Mouse (Mus musculus) R1 (cell line): ENCODE data around the gene Nutf2-ps1.
"Not testable (repeated sequence)": the region's sequence is repeated elsewhere in the genome, so short reads cannot be mapped to it uniquely, and the experiment has no call there.

ENCODE experiments used
- DNase-seq: peaks from one replicate; pipeline ENCODE4 v3.0.0-alpha.2; 2018; ENCODE audit warnings: low read depth, low spot score

The Nutf2-ps1 gene

DNA sequence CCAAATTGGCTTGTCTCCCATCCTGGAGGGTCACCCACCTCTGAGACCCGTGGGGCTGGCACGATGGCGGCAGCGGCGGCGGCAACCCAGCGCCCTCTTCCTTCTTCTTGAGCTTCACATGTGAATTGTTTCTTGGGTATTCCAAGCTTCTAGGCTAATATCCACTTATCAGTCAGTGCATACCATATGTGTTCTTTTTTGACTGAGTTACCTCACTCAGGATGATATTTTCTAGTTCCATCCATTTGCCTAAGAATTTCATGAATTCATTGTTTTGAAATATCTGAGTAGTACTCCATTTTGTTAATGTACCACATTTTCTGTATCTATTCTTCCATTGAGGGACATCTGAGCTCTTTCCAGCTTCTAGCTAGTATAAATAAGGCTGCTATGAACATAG is at the start of gene Nutf2-ps1:
Gene Nutf2-ps1 (minus strand): TSS at position 101 of the 400 bp plus-strand sequence.
- not testable (repeated sequence) for DNase-seq

DNA sequence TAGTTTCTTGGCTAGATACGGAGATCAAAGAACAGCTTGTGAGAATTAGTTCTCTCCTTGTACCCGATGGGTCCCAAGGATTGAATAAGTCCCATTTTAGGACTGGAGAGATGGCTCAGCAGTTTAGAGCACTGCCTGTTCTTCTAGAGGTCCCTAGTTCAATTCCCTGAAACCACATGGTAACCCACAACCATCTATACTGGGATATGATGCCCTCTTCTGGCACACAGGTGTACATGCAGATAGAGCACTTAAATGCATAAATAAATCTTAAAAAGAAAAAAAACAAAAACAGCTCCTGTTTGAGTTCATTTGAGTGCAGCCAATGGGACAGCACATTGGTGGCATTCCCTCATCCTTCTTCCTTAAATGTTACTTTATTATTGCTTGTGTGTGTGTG is 49.2 kb upstream of the Nutf2-ps1 start:
- DNase-seq: peak; percentile 52

DNA sequence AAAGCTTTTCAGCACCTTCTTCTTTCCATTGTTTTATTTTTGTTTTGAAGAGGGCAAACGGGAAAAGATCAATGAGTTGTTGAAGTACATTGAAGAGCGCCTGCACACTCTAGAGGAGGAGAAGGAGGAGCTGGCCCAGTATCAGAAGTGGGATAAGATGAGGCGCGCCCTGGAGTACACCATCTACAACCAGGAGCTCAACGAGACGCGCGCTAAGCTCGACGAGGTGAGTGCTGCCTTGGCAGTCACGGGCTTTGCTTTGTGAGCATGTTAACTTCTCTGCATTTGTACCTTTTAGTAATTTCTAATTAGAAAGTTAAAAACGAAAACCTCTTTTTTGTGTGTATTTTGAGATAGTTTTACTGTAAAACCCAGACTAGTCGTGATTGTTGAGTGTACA is 32.8 kb upstream of the Nutf2-ps1 start:
- DNase-seq: no peak

DNA sequence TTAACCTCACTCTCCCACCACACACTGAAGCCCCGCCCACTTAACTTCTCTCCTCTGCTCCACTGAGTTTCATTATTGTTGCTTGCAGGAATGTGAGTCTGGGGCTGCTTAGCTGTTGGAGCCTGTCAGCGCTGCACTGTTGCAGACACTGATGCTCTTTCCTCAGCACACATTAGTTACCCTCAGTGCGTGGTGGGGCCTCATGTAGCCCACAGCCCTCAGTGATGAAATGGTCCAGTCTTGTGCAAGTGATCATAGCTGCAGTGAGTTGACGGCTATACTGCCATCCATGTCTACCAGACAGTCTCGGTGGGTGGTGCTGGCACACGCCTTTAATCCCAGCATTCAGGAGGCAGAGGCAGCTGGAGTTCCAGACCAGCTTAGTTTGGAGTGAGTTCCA is 20.1 kb upstream of the Nutf2-ps1 start:
- DNase-seq: peak; percentile 78

DNA sequence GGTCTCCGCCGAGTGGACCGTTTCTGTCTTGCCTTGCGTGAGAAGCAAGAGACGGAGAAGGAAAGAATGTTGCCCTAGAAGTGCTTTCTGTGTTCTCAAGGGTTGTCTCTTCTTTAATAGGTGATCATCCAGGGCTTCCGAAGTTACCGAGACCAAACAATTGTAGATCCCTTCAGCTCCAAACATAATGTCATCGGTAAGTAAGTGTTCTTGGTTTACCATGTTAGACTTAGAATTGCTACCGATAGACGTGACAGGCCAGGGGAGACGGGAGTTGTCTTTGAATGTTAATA is 12.4 kb upstream of the Nutf2-ps1 start:
- DNase-seq: no peak

DNA sequence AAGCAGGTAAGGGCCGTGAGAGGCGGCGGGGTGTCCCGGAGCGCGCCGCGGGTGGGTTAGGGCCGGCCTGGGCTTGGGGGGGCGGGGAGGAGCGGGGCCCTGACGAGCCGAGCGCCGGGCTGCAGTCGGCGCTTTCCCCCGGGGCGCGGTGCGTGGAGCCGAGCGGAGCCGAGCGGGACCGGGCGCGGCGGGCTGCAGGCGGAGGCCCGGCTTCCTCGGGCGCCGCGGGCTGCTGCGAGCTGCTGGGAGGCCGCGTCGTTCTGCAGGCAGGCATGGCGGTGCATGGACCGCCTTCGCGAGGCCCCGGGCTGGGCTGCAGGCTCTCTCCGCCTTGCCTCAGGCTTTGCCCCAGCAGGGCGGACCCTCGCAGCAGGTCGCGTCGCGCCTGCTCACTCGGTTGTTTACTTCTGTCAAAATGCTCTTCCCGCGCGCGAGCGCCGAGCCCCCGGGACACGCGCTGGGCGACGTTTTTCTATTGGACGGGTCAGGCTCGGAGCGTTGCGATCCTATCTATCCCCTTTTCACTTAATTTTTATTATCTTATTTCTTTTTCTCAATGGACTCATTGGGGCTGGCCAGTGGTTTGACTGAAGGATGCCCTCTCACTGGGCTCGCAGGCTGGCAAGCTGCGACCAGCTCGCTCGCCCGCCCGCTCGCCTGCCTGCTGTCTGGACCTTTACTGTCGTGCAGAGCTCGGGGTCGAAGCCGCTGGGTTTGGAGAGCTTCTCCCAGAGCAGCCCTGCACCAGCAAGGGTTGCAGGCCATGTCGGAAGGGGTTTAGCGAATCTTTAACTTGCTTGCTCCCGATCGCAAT is 11.9 kb upstream of the Nutf2-ps1 start:
- peak; percentile 63 for DNase-seq

DNA sequence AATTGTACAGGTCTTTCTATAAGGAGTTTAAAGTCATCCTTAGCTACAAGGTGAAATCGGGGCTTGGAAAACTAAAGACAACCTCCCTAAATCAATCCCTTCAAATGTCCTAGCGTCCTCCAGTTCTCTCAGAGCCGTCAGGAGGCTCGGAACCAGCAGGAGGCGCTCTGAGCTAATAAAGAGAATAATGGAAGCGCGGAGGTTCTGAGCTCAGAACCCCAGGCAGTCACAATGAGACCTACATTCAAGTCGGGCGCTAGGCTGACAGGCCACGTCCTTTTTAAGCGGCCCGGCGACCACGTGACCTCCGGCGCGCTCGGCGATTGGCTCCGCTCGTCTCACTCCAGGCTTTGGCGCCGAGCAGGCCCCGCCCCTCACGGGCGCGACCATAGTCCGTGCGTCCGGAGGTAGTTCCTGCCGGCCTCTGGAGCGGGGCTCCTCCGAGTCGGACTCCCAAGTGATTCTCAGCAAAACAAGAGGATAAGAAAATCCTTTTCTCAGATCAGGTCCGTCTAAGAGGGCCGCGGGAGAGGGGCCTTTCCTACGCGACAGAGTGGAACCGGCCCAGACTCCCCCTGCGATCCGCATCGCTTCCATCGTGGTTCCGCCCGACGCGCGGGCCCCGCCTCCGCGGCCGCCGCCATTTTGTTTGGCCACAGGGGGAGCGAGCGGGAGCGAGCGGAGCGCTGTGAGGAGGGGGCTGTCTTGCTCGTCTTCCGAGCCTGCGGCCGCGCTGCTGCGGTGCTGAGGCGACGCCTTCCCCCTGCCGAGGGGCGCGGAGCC is 11.1 kb upstream of the Nutf2-ps1 start, which contains the start of gene Smc3:
Gene Smc3 (plus strand): TSS at position 642 of the 783 bp plus-strand sequence.
- peak; percentile 98 for DNase-seq

DNA sequence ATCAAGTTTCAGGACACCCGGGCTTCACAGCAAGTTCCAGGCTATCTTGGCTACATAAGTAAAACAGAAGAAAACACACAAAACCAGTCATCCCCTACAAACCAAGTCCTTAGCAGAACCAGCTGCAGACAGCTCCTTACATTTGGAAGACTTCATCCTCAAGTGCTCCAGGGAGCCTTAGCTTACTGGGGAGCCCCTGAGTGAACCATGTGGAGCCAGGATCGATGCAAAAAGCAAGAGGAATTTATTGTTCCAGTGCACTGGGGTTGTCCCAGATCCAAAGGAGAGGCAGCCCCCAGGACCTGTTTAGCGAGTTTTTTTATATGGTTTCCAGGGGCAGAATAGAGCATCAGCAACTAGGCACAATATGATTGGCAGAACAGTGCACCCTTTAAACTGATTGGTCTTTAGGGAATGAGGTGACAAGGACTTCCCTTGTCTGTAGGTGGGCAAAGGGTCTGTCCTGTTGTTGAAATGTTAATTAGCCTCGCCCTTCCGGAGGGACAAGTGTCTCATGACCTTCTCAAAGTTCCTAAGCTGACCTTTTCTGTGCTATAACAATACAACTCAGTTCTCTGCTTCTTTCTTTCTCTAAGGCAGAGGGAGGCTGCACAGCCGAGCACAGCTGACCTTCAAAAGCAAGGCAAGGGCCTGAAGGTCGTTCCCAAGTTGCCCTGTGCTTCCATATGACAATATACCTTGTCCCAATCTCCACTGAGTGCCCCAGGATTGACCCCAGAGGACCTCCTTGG is 8.0 kb upstream of the Nutf2-ps1 start:
- peak; percentile 96 for DNase-seq

DNA sequence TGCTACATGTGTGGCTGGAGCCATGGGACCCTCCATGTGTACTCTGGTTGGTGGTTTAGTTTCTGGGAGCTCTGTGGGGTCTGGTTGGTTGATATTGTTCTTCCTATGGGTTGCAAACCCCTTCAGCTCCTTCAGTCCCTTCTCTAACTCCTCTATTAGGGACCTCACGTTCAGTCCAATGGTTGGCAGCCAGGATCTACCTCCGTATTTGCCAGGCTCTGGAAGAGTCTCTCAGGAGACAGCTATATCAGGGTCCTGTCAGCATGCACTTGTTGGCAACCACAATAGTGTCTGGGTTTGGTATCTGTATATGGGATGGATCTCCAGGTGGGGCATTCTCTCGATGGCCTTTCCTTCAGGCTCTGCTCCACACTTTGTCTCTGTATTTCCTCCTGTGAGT is 1.2 kb downstream of the Nutf2-ps1 start:
- DNase-seq: not testable (repeated sequence)

DNA sequence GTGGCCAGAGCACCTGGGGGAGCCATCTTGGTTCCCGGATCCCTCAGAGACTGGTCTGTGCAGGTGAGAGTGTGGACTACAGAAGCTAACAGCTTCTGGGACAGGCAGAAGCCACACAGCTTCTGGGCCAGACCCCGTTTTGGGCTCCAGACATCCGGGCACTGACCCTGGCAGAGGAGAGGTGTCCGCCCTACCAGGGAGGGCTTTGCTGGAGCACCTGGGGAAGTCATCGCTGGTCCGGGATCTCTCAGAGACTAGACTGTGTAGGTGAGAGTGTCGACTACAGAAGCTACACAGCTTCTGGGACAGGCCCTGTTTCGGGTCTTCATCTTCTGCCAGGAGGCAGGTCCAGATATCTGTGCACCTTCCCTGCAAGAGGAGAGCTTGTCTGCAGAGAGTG is 8.6 kb downstream of the Nutf2-ps1 start:
- not testable (repeated sequence) for DNase-seq

DNA sequence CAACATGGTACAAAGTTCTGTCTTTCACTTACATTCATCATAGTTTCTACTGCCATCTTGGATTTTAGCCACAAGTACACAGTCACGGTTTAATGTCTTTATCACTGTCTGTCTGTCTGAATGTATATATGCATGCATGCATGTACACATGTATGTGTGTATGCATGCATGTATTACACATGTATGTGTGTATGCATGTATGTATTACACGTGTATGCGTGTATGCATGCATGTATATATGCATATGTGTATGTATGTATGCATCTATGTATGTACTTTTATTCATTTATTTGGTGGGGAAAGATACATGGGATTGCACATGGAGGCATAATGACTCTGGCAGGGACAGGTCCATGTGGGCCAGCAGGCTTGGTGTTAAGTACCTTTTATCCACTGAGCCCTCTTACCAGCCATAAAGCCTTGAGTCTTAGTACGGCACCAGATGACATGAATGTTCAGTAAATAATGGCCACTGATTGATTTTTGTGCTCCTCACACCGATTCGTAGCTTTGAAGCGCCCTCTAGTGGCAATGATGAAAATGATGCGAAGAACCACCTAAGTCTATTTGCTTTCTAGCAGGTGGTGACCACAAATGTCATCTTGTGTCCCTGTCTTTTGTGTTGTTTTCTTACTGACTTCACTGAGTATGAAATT is 10.1 kb downstream of the Nutf2-ps1 start:
- peak; percentile 83 for DNase-seq

DNA sequence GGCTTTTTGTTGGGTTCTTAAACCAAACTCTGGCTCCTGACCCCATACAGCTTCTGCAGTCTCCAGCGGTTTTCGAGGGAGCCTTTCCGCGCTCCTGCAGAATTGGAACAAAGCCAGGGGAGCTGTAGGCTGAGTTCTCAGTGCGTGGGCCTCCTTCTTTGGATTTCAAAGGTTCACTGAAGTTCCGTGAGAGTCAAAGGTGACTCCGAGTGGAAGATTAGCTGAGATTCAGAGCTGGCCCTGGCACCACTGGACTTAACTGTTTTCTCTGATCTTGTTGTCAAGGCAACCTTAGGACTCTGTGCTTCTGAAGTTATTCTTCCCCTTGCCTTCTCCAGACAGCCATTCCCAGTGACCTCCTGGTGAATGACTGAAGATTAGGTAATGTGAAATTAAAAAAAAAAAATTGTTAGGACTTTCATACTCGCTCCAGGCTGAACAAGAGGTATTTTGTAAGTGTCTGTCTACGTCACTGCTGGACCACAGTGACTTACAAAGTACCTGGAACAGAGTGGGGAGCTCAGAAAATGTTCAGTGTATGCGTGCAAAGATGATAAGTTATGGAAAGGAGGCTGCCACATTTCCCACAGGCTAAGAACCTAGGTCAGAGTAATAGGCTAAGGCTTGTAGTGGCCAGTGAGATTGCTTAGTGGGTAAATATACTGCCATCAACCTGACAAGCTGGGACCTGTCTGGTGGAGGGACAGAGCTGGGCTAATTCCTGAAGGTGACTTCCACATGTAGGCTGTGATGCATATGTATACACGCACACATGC is 11.7 kb downstream of the Nutf2-ps1 start:
- DNase-seq: peak; percentile 16

DNA sequence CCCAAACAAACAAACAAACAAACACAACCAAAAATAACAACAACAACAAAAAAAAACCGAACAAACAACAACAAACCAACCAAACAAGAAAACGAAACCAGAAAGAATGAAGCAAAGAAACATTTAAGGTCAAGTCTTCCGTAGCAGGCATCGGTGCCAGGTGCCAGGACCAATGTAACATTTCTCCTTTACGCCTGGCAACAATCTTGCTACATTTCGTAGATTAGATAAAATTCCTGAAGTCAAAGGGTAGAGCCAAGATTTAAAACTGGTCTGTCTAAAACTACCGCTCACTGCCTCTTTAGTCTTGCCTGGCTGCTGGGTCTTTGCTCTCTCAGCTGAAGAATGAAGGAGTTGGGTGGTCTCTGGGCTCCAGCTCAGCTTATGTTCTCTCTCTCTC is 12.8 kb downstream of the Nutf2-ps1 start:
- DNase-seq: no peak

DNA sequence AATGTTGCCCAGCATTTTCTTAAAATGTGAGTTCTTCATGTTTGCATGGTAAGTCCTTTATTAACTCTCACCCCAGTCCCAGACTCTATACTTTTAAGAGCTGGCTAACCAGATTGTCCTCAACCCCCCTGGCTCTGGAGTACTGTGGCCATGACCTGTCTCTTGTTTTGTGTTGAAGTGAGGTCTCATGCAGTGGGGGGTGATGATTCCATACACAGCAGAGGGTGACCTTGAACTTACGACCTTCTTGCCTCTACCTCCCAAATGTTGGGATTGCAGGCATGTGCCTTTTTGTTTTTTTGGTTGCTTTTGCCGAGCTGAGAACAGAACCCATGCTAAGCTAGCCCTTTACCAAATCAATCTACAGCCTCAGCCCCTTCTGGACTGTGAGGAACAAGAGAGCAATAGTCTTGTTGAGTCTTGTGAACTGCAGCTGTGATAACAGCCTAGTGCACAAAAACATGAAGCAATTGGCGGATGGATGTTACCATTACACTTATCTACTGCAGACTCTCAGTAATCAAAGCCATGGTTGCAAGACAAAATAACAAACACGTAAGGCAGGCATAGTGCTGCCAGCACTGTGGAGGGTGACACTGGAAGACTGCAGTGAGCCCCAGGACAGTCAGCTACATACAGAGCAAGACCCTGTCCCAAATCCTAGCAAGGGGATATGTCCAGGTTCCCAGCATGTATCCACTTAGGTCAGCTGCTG is 13.4 kb downstream of the Nutf2-ps1 start:
- peak; percentile 74 for DNase-seq

DNA sequence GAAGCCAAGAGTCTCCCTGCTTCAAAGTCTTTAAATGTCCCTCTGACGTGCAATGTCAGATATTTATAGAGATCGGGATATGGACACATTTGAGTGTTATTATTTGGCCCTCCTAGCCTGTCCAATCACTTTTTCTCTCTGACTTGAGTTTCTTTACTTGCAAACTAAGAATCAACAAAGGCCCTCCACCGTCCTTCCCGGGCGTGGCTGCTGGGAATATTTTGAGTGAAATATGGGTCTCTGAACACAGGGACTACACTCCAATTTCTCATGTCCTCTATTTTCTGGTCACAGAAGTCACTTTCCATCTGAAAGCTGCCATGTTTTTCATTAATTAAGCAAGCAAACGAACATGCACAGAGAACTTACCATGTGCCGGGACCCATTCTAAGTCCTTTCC is 14.3 kb downstream of the Nutf2-ps1 start:
- DNase-seq: no peak

DNA sequence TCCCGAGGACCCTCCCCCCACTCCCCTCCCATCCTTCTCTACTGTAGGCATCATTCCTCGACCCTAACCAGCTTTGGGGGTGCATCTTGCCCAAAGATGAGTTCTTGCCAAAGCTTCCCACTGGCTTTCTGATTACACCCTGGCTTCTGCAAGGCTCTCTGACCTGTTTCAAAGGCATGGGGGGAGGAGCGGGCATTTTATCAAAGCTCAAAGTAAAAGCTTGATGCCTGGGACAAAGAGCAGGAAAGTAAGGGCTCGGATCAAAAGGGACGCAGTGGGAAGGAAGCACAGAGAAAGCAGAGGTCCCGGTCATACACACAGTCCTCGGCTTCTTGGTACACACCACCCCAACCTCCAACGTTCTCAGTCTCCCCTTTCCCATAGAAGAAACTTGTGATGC is 14.7 kb downstream of the Nutf2-ps1 start:
- no peak for DNase-seq

DNA sequence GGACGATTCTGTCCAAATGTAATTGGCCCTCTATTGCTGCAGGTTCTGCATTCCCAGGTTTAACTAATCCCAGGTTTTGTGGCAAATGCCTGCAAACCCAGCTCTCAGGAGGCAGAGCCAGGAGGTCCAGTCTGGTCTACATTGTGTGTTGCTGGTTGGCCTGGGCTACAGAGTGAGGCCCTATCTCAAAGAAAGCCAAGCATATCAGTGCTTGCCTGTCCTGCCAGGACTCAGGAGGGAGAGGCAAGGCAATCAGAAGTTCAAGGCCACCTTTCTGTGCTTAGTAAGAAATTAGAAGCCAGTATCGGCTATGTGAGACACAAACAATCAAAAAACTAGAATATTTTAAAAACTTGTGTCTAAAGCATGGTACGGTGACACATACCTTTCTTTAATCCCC is 15.7 kb downstream of the Nutf2-ps1 start:
- DNase-seq: no peak

DNA sequence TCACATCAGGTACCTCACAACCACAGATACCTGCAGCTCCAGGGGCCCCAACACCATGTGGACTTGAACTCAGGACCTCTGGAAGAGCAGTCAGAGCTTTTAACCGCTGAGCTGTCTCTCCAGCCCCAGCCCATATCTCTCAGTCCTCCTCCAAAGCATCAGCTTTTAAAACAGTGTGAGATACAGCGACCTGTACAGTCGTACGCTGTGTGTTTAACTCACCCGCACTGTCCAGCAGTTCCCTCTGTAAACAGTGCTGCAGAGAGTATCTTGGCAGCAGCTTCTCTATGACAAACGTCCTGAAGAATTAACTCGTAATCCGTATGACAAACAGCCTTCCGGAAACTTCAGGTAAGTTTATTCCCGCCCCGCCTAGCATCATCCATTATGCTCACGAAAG is 16.3 kb downstream of the Nutf2-ps1 start:
- DNase-seq: no peak

DNA sequence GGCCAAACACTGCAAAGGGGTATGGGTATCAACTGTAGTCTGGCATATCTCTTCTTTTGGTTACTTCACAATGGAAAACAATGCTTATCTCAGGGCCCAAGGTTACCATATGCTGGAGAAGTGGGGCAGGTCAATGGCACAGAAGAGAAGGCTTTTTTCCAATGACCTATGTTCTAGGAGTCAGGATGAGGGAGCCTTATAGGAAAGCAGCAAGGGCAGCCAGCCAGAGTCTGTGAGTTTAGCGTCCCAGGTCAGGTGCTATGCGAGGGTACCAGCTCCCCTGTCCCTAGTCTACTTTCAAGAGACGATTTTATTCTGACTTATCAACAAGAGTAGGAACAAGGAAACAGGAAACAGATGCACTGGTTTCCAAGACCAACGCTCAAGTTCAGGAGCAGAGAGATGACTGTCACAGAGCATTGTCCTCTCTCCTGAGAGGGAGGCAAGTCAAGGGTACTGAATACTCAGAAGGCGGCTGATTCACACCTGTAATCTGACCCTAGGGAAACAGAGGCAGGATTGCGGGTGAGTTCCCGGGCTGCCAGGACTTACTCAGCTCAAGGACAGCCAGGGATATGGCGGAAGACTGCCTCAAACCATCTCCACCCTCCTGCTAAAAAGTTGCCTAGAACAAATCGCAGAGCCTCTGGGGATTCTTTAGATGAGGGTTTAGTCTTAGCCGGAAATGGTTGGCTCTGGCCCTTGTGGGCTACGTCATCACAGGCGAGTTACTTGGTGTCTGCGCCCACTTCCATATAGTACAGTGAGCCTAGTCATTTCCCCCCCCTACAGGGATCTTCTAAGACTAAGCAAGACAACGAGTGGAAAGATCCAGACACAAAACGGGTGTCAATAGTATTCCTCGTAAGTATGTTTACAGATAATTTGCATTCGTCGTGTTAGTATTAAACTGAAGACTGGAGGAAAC is 17.1 kb downstream of the Nutf2-ps1 start:
- peak; percentile 73 for DNase-seq
